Mouse (Mus musculus) lung, postnatal 4 days (tissue): ENCODE data around the gene Fancc.

Experiments
- DNase-seq, 2 experiments: peaks; one replicate each; pipeline ENCODE4 v3.0.0; 2021

Gene Fancc

GRCm38 (mm10) chr13:63258671-63259070 lies 238.4 kb downstream of the Fancc start:
- DNase-seq = no peak

- DNase-seq = peak in 1 of 2 experiments; percentile 58
Measured at GRCm38 (mm10) chr13:63258167-63258582, 238.9 kb downstream of the Fancc start.

DNA sequence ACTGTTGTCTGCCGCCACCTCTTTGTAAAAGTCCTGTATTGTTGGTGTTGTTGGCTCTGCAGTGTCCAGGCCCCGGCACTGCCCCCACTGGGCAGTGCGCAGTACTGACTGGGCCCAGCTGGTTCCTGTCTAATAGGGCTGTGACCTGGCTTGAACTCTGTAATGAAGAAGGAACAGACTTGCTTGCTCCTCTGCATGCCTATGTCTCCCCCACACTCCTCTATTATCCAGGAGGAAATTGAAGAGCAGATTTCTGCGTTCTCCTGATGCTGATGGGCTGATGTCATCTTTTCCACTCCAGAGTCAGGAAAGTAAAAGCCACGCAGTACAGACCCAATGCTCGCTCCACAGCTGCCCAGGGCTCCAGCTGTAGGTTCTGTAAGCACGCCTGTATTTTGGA lies 240.3 kb downstream of the Fancc start:
- peak; percentile 74 to 84 for DNase-seq

GRCm38 (mm10) chr13:63256146-63256545 lies 240.9 kb downstream of the Fancc start:
- DNase-seq = no peak

GRCm38 (mm10) chr13:63255519-63256011 lies 241.5 kb downstream of the Fancc start:
- peak; percentile 61 to 70 for DNase-seq

- no peak for DNase-seq
Measured at GRCm38 (mm10) chr13:63253886-63254636, 243.0 kb downstream of the Fancc start.

DNA sequence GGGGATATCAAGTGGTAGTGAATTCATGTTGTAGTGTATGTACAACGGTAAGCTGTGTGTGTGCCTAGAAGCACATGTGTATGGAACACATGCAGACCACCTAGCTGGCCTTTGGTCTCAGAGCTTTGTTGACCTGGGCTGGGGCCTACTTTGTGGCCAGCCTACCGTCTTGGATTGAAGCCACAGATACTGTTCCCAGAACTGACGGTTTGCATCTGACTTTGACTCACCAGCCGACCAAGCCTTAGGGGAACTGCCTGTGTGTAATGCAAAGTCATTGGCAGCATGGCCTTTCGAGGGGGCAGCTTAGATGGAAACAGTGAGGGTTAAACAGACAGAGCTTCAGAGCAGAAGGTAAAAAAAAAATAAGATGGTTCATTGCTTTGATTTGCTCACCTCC lies 243.9 kb downstream of the Fancc start:
- no peak for DNase-seq

DNA sequence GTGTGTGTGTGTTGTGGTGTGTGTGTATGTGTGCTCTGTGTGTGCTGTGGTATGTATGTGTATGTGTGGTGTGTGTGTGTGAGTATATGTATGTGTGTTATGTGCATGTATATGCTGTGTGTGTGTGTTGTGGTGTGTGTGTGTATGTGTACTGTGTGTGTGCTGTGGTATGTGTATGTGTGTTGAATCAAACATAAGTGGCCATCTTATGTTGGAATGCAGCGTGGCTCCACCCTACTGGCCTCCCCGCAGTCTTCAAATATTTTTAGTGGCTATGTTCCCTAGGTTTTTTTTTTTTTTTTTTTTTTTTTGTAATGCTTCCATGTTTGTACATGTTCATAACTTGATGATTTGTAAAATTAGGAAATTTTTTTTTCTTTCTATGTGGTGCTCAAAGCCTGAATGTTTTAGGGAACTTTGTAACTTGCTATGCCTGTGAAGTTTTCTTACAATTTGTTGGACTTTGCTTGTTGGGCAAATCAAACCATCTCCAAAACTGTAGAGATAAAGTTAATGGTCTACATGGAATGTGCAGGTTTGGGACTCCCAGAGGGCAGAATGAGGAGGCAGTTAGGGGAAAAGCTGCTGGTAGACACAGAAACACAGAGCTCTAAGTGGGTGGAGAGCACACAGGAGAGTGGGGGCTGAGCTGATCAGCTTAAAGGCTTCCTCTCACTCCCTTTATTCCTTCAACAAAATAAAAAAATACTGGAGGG lies 244.6 kb downstream of the Fancc start:
- no peak for DNase-seq

- no peak for DNase-seq
Measured at GRCm38 (mm10) chr13:63251118-63251889, 245.8 kb downstream of the Fancc start.

- no peak for DNase-seq
Measured at GRCm38 (mm10) chr13:63250441-63250980, 246.6 kb downstream of the Fancc start.

DNA sequence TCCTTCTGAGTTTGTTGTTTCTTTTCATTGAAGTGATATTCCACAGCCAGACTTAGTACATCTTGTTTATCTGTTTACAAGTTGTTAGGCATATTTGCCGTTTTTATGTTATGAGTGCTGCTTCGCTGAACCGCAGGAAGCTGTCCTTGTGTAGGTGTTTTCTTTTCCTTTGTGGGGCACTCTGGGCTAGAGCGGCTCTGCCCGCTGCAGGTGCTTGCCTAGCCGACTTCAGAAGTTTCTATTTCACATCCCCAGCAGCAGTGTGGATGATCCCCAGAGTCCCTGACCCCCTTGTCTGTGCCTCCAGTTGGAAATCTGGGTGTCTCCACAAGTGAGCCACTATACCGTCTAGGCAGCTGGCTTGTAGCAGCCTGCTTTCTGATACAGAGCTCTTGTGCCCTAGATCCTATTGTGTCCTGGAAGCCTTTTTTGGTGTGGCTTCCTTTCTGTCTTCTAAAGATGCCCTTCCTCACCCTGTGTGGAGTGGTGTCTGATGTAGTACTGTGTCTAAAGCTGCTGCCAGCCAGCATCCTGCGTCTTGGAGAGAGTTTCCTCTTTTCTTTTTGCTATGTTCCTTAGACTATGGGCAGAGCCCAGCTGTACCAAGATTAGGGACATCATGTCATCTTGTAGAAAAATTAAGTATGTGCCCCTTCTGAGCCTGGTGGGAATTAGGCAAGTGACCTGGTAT lies 247.2 kb downstream of the Fancc start:
- DNase-seq = no peak

- DNase-seq = no peak
Measured at GRCm38 (mm10) chr13:63249171-63249570, 247.9 kb downstream of the Fancc start.

GRCm38 (mm10) chr13:63248318-63248717 lies 248.8 kb downstream of the Fancc start:
- no peak for DNase-seq

- DNase-seq = no peak
Measured at GRCm38 (mm10) chr13:63247631-63248030, 249.4 kb downstream of the Fancc start.

GRCm38 (mm10) chr13:63247041-63247440 lies 250.0 kb downstream of the Fancc start:
- no peak for DNase-seq

- no peak for DNase-seq
Measured at GRCm38 (mm10) chr13:63246332-63246940, 250.6 kb downstream of the Fancc start.

GRCm38 (mm10) chr13:63245812-63246211 lies 251.3 kb downstream of the Fancc start:
- DNase-seq = no peak

- DNase-seq = peak; percentile 50 to 73
Measured at GRCm38 (mm10) chr13:63245218-63245617, 251.9 kb downstream of the Fancc start.

GRCm38 (mm10) chr13:63244425-63244824 lies 252.7 kb downstream of the Fancc start:
- no peak for DNase-seq

DNA sequence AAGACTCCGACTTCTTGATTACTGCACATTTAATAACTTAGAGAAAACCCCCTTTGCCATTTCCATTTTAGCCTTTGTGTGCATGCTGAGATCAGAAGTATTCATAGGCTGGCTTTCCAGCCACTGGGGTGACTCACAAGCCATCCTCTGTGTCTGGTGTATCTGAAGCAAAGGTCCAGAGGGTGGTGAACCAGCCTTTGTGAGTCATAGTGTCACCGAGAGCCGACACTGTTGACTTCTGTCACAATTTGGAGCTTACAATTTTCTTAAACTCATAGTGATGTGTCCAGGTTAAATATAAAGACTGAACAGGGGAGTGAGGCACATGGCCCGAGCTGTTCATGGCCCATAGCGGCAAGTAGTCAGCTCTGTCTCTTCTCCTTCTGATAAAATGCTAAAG lies 253.5 kb downstream of the Fancc start:
- DNase-seq = no peak

DNA sequence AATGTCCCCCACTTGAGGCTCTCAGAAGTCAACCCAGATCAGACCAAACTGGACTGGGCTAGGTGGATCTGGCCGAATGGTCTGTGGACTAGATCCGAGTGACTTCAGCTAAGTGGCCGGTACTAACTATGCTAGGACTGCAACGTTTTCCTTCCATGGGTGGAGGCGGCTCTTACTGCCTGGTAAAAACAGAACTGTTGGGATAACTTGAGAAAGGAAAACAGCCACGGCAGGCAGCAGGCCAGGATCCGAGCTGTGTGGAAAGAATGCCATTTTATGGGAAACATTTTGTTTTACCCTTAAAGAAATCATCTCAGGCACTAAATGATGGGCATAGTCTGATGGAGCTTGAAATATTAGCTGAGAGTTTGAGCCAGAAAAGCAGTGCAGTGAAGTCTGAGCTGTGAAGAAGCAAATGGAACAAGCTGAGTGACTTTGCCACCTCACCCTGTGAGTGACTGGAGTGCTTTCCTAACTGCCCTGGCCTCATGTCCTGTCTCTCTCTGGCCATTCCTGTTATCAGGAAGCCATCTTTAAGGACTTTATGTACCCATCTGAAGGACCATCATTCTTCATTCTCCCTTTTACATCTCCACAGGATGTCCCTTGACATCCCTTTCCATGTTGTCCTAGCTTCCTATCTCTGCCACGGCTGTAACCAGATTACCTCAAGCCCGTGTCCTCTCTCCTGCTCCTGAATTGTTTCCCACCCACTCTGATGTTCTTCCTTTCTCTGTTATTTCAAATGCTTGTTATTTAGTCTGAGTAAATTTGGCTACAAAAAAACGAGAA lies 254.5 kb downstream of the Fancc start:
- DNase-seq = peak in 1 of 2 experiments; percentile 57
